15 mouse cellular contexts compared by ENCODE assay signal in the genomic region with DNA sequence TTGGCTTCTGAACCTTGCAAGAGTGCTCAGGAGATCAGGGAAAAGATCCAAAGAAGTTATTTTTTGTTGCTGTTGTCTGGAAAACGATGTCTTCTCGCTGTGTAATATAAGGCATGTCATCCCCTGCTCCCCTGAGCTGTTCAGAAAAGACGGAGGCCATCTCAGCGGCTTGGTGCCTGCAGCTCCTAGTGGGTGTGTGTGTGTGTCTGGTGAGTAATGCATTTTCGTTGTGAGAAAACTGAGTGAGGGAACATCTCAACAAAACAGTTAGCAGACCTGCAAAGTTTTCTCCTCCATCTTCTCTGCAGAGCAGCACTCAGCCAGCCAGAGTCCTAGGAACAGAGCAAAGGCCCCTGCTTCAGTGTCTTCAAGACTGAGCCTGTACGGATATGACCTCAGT. TPM values are rescaled to one million over a fixed set of nuclear protein-coding genes. Genes with fewer than 3 reads are reported as not detected.
DNase-seq lines count a peak whose midpoint lies in the region; ATAC-seq and TF ChIP-seq lines count a peak whose summit lies in the region.
"Had no signal": no experiment of that assay in that cellular context is flagged by ENCODE, and none has a peak within 500 bp of the region (broad histone marks: within the 10 kb centered on the region; RNA-seq: fewer than 3 reads in every experiment).

No protein-coding gene starts in this region.

- peaks cover 42% of the 10 kb centered on the region for H3K4me1 ChIP-seq in embryonic fibroblast, embryonic 13.5 days (ENCODE audit: control insufficient read depth, insufficient read depth, low read length)

- TF ChIP-seq POLR2A in embryonic fibroblast, embryonic 13.5 days (IDR thresholded peaks at IDR 0.05; ENCODE audit: low read depth, low read length): no peak

- no peak for DNase-seq in frontal cortex, postnatal 25 days (ENCODE audit: low spot score in 2 of 2)
- DNase-seq in layer of hippocampus, adult 2 months (ENCODE audit: low spot score in 2 of 2): no peak
- no peak for DNase-seq in layer of hippocampus, postnatal 14 days (ENCODE audit: low spot score in 2 of 2)
- peak; percentile 15 for DNase-seq in adipocyte (ENCODE audit: low spot score)
- no peak for DNase-seq in lung, adult 18-20 months
- DNase-seq in adrenal gland, adult 2 months: no peak
- DNase-seq: cerebellum, adult 18-20 months; cerebellum, postnatal 36 days; thymus, postnatal 14 days had no signal

- no peak for TF ChIP-seq CTCF in layer of hippocampus, adult 2 months (conservative IDR thresholded peaks at IDR 0.05)
- TF ChIP-seq CTCF in embryonic fibroblast, embryonic 13.5 days (IDR thresholded peaks at IDR 0.05; ENCODE audit: borderline replicate concordance, insufficient read depth, low read length): no peak

- peak; percentile 88 for ATAC-seq in frontal cortex, adult (ENCODE audit: low TSS enrichment)
- ATAC-seq: activated CD4-positive, CD25-positive, alpha-beta regulatory T cell, adult 4 months had no signal

- peak overlapping the region; percentile 59 for H3K27ac ChIP-seq in layer of hippocampus, adult 2 months
- H3K27ac ChIP-seq in embryonic fibroblast, embryonic 13.5 days (ENCODE audit: insufficient read depth, low read length): peak overlapping the region; percentile 7; the same call in 1 of the 2 replicates
- H3K27ac ChIP-seq: gastrocnemius, adult 2 months; hindbrain, embryonic 12.5 days had no signal

- no peak overlapping the region for H3K4me3 ChIP-seq in layer of hippocampus, adult 2 months
- no peak overlapping the region for H3K4me3 ChIP-seq in embryonic fibroblast, embryonic 13.5 days (ENCODE audit: insufficient read depth, low read length)
- H3K4me3 ChIP-seq: hindbrain, embryonic 12.5 days; limb, embryonic 15.5 days had no signal

RNA-seq across cellular contexts. Expression of gene Flnb, which starts 36.6 kb away (rescaled TPM):
- 10 to 100 TPM; 61.8 to 77.9 TPM for total RNA-seq in layer of hippocampus, adult 2 months (2021)
- 10 to 100 TPM; 35.7 to 78.7 TPM for total RNA-seq in layer of hippocampus, postnatal 14 days (2021)
- 190 and 401 TPM in 2 replicates for polyA plus RNA-seq in embryonic fibroblast, embryonic 13.5 days (2011; ENCODE audit: insufficient read length, low read depth, missing spikeins)
- total RNA-seq in adrenal gland, adult 2 months (2021): 10 to 100 TPM; 40.8 to 44.9 TPM
- polyA plus RNA-seq in adrenal gland, adult 2 months (2012; rRNA removed): 8.8 and 8.9 TPM in 2 replicates
